Mouse (Mus musculus) left cerebral cortex, adult 2 months (tissue): ENCODE results near the gene Cdkn1a. TPM values are rescaled to one million over a fixed set of nuclear protein-coding genes. Genes with fewer than 3 reads are reported as not detected.

Experiments used
- DNase-seq, 2 experiments: peaks; one replicate each; pipeline ENCODE4 v3.0.0; 2021 to 2022; ENCODE audit warnings: low spot score in 2 of 2, mixed read lengths in 1 of 2; ENCODE audit errors: extremely low spot score in 1 of 2
- H3K27ac ChIP-seq: fragments of 200-600 bp; 2 replicates; pipeline ENCODE4 v1.8.1; 2022
- H3K4me3 ChIP-seq: fragments of 200-600 bp; 2 replicates; pipeline ENCODE4 v1.8.1; 2022
- CTCF ChIP-seq: fragments of 200-600 bp; IDR thresholded peaks from 2 replicates; pipeline ENCODE4 v1.8.1; 2022; ENCODE audit warnings: antibody characterized with exemption, mild to moderate bottlenecking, moderate library complexity
- intact Hi-C: fragments of 180-260 bp; cut with DNase I; formaldehyde crosslinking; loops from one replicate; pipeline ENCODE4 v1.15.1; 2025
- total RNA-seq, 2 experiments: library from RNA; stranded (reverse); gene quantifications; 2 replicates each; pipeline ENCODE4 v1.2.3; 2021

Cdkn1a gene
- total RNA-seq, 2 experiments from 2014 or later = 40.6 to 64.4 TPM

- intact Hi-C loops = loop anchor here (10.0 kb wide), 1 partner anchor 263 kb away; no protein-coding TSS in a partner anchor
- TF ChIP-seq CTCF = no peak
- H3K27ac ChIP-seq = no peak overlapping the region
- H3K4me3 ChIP-seq = no peak overlapping the region
- no peak for DNase-seq
These were observed 20.6 kb downstream of the Cdkn1a start for GRCm38 (mm10) chr17:29111332-29111731.

GRCm38 (mm10) chr17:29113591-29114352 lies 23.0 kb downstream of the Cdkn1a start, which contains the start of gene Rab44:
TSS of gene Rab44 (plus strand) at chr17:29114145.
- TF ChIP-seq CTCF = no peak
- no peak for DNase-seq
- H3K27ac ChIP-seq = no peak within 1 kb of the TSS
- no peak within 1 kb of the TSS for H3K4me3 ChIP-seq
- intact Hi-C loops = loop anchor here (10.0 kb wide), 1 partner anchor 261 kb away; no protein-coding TSS in a partner anchor

- H3K4me3 ChIP-seq = no peak overlapping the region
- H3K27ac ChIP-seq = no peak overlapping the region
- TF ChIP-seq CTCF = no peak
- intact Hi-C loops = loop anchor here (10.0 kb wide), 1 partner anchor 259 kb away; no protein-coding TSS in a partner anchor
- DNase-seq = no peak
These were observed 25.2 kb downstream of the Cdkn1a start for GRCm38 (mm10) chr17:29116023-29116422.

GRCm38 (mm10) chr17:29117006-29117648 lies 26.4 kb downstream of the Cdkn1a start:
- H3K4me3 ChIP-seq = no peak overlapping the region
- DNase-seq = no peak
- TF ChIP-seq CTCF = no peak
- intact Hi-C loops = loop anchor here (10.0 kb wide), 1 partner anchor 258 kb away; no protein-coding TSS in a partner anchor
- H3K27ac ChIP-seq = no peak overlapping the region

GRCm38 (mm10) chr17:29118057-29118456 lies 27.3 kb downstream of the Cdkn1a start:
- no peak for TF ChIP-seq CTCF
- DNase-seq = no peak
- intact Hi-C loops = loop anchor here (10.0 kb wide), 1 partner anchor 257 kb away; no protein-coding TSS in a partner anchor

GRCm38 (mm10) chr17:29120666-29121065 lies 29.9 kb downstream of the Cdkn1a start:
- TF ChIP-seq CTCF = no peak
- H3K4me3 ChIP-seq = no peak overlapping the region
- H3K27ac ChIP-seq = no peak overlapping the region
- intact Hi-C loops = no loop called here
- no peak for DNase-seq

More at GRCm38 (mm10) chr17:29118057-29118456, 27.3 kb downstream of the Cdkn1a start:
- Histone ChIP-seq H3K27ac (no peak overlapping the region), H3K4me3 (no peak overlapping the region)

- DNase-seq = no peak
- intact Hi-C loops = no loop called here
- no peak for TF ChIP-seq CTCF
- H3K27ac ChIP-seq = no peak overlapping the region
- no peak overlapping the region for H3K4me3 ChIP-seq
These were observed 32.0 kb downstream of the Cdkn1a start for GRCm38 (mm10) chr17:29122817-29123216.

GRCm38 (mm10) chr17:29123578-29124174 lies 32.9 kb downstream of the Cdkn1a start:
- no peak for TF ChIP-seq CTCF
- intact Hi-C loops = no loop called here
- no peak overlapping the region for H3K27ac ChIP-seq
- no peak for DNase-seq
- no peak overlapping the region for H3K4me3 ChIP-seq

GRCm38 (mm10) chr17:29126561-29126960 lies 35.8 kb downstream of the Cdkn1a start:
- Histone ChIP-seq H3K4me3 (no peak overlapping the region), H3K27ac (no peak overlapping the region)
- intact Hi-C loops = no loop called here
- DNase-seq = no peak
- TF ChIP-seq CTCF = no peak

- no peak for TF ChIP-seq CTCF
- intact Hi-C loops = no loop called here
- no peak overlapping the region for H3K27ac ChIP-seq
- no peak overlapping the region for H3K4me3 ChIP-seq
- DNase-seq = no peak
These were observed 38.6 kb downstream of the Cdkn1a start for GRCm38 (mm10) chr17:29129341-29129740.

- intact Hi-C loops = no loop called here
- Histone ChIP-seq H3K4me3 (no peak overlapping the region), H3K27ac (no peak overlapping the region)
- DNase-seq = no peak
- TF ChIP-seq CTCF = no peak
These were observed 44.3 kb downstream of the Cdkn1a start for GRCm38 (mm10) chr17:29135066-29135465.

GRCm38 (mm10) chr17:29136236-29136635 lies 45.5 kb downstream of the Cdkn1a start:
- no peak overlapping the region for H3K27ac ChIP-seq
- no peak for DNase-seq
- intact Hi-C loops = no loop called here
- H3K4me3 ChIP-seq = no peak overlapping the region
- no peak for TF ChIP-seq CTCF
